Mouse (Mus musculus): ENCODE data around the gene Lhx9.

Gene Lhx9

GRCm38 (mm10) chr1:138848511-138849109 lies at the start of gene Lhx9:
Gene Lhx9 (minus strand): TSS chr1:138848577.
- DNase-seq (ENCODE audit: low spot score), result no peak

GRCm38 (mm10) chr1:138896088-138896487 lies 47.7 kb upstream of the Lhx9 start:
- no peak for DNase-seq (ENCODE audit: low spot score)

GRCm38 (mm10) chr1:138877470-138878254 lies 29.3 kb upstream of the Lhx9 start:
- DNase-seq (ENCODE audit: low spot score), result no peak

- no peak for DNase-seq (ENCODE audit: low spot score)
Measured at GRCm38 (mm10) chr1:138876371-138877045, 28.1 kb upstream of the Lhx9 start.

GRCm38 (mm10) chr1:138856101-138856950 lies 7.9 kb upstream of the Lhx9 start, which contains the start of gene 2310009B15Rik:
Gene 2310009B15Rik (minus strand): TSS chr1:138856852.
- peak; percentile 82 for DNase-seq (ENCODE audit: low spot score)

- no peak for DNase-seq (ENCODE audit: low spot score)
Measured at GRCm38 (mm10) chr1:138850823-138851222, 2.4 kb upstream of the Lhx9 start.

- DNase-seq (ENCODE audit: low spot score), result no peak
Measured at GRCm38 (mm10) chr1:138850161-138850539, 1.8 kb upstream of the Lhx9 start.

- no peak for DNase-seq (ENCODE audit: low spot score)
Measured at GRCm38 (mm10) chr1:138849531-138850160, 1.3 kb upstream of the Lhx9 start.

GRCm38 (mm10) chr1:138848026-138848425 lies 351 bp downstream of the Lhx9 start:
- DNase-seq (ENCODE audit: low spot score), result no peak

- no peak for DNase-seq (ENCODE audit: low spot score)
Measured at GRCm38 (mm10) chr1:138847146-138847545, 1.2 kb downstream of the Lhx9 start.

- no peak for DNase-seq (ENCODE audit: low spot score)
Measured at GRCm38 (mm10) chr1:138846581-138846980, 1.8 kb downstream of the Lhx9 start.

- DNase-seq (ENCODE audit: low spot score), result no peak
Measured at GRCm38 (mm10) chr1:138846131-138846530, 2.2 kb downstream of the Lhx9 start.

- DNase-seq (ENCODE audit: low spot score), result no peak
Measured at GRCm38 (mm10) chr1:138845481-138845880, 2.9 kb downstream of the Lhx9 start.

- no peak for DNase-seq (ENCODE audit: low spot score)
Measured at GRCm38 (mm10) chr1:138844166-138844565, 4.2 kb downstream of the Lhx9 start.

- no peak for DNase-seq (ENCODE audit: low spot score)
Measured at GRCm38 (mm10) chr1:138843361-138844091, 4.9 kb downstream of the Lhx9 start.

- no peak for DNase-seq (ENCODE audit: low spot score)
Measured at GRCm38 (mm10) chr1:138842756-138843155, 5.6 kb downstream of the Lhx9 start.

GRCm38 (mm10) chr1:138842315-138842714 lies 6.1 kb downstream of the Lhx9 start:
- no peak for DNase-seq (ENCODE audit: low spot score)

- DNase-seq (ENCODE audit: low spot score), result no peak
Measured at GRCm38 (mm10) chr1:138841306-138842095, 6.9 kb downstream of the Lhx9 start.

- DNase-seq (ENCODE audit: low spot score), result no peak
Measured at GRCm38 (mm10) chr1:138840440-138841305, 7.7 kb downstream of the Lhx9 start.

All from ovary, postnatal 10 days (tissue).